Mouse (Mus musculus) granulocyte monocyte progenitor cell, adult 5-6 weeks (primary cell): ENCODE measurements at regions not wholly inside any gene's neighbourhood (a gene's known extent, or its start where the extent isn't known, plus 50 kb on each side); places are given as distances from the start of the nearest gene placed in this dataset.

Experiments used
- ATAC-seq: replicated peaks from 2 replicates; pipeline ENCODE4 v1.8.0; 2016; ENCODE audit warnings: mild to moderate bottlenecking, moderate TSS enrichment, inconsistent platforms; ENCODE audit not compliant: poor library complexity, severe bottlenecking

DNA sequence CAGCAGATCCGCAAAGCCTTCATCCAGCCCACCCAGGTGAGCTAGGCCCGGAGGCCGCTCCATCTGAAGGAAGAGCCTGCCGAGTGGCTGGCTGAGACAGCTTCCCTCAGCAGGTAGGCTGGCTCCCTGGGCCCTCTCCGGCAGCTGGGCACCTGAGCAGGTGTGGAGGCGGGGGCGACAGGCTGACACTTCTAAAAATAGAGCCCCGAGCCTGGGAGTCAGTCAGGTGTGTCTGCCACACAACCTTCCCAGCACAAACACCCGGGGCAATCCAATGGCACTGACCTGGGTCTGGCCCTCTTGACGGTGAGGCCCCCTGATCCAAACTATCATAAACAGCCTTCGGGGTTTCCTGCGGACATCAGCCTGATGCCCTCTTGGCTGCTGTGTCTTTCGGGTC is 58.5 kb downstream of the Zfp36l2 start:
- no peak for ATAC-seq

DNA sequence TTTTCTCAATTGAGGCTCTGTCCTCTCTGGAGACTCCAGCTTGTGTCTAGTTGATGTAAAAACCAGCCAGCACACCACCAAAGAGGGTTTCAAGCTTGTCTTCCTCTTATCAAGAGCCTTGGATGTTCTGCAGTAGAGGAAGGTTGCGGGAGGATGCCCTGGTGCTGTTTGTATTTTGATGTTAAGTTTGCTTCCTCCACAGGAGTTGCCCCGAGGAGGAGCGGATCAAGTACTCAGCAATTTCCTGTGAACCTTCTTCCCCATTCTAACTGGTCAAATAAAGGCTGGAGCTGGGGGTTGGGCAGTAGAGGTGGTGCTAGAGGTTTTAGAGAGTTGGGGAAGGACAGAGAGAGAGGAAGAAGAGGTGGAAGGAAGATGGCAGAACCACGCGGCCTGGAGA is 59.5 kb downstream of the Zfp36l2 start:
- peak; percentile 36 for ATAC-seq

DNA sequence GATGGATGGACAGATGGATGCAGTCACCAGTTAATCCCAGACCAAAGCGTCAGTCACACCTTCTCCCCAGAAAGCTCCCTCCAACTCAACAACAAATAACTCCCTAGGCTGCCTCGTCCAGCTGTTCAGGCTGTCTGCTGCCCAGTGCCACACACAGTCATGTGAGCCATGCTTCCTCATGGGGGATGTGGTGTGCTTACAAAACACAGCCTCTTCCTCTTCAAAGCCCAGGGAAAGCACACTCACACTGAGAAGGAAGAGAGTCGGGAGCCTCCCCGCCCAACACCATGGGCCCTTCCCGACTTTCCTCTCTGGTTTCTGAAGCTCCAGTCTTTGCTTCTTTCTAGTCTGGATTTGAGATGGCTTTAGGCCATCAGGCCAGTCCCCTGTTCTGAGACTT is 61.6 kb downstream of the Zfp36l2 start:
- ATAC-seq, result peak; percentile 80

DNA sequence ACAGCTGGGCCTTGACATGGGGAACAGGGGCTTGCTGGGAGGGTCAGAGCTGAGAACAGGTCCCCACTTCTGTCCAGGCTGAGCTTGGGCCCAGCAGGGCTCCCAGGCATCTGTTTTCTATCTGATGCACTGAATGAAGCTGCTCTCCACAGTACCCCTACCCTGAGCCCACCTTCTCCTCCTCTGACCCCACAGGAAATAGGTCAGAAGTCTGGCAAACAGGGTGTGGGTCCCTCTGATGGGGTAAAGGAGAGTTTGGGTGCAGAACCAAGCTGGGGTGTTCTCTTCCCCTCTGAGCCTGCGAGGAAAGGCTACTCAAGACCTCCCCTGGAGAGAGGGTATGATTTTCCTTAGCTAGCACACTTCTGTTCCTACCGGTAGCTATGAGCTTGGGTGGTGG is 64.6 kb downstream of the Zfp36l2 start:
- ATAC-seq, result no peak

DNA sequence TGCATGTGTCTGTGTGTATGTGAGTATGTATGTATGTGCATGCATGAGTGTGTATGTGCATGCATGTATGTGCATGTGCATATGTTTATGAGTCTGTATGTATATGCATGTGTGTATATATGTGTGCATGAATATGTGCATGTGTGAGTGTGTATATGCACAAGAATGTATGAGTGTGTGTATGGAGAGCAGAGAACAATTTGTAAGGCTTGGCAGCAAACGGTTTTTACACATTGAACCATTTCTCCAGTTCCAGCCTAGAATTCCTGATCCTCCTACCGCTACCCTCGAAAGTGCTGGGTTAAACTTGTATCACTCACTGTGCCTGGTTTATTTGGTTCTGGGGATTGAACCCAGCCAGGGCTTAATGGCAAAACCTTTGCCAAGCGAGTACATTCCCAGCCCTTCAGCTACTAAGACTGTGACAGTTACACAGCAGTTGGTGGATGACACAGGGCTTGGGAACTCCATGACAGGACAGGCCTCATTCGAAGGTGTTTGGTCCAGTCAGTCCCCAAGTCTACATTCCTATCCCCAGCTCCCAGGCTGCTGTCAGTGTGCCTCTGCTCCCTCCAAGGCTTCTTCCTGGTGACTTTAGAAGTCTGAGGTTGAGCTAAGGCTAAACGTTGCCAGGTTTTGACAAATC is 65.1 kb downstream of the Zfp36l2 start:
- ATAC-seq, result no peak

DNA sequence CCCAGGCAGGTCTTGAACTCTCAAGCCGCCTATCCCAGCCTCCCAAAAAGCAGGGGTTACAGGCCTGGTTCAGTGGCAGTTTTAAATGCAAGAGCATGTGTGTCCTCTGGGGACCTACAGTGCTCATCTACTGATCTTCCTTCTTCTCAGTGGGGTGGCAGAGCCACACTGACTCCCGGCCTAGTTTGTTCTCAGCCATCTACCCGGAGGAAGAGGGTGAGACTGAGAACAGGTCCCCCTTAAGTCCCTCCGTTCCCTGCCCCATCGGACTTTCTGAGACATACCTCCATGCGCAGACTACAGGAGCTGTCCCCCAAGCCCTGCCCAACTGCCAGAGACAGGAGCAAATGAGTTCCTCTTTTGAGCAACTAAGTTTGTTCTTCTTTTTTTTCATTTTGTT is 66.5 kb downstream of the Zfp36l2 start:
- ATAC-seq, result peak; percentile 13; the same call in 1 of the 2 replicates

DNA sequence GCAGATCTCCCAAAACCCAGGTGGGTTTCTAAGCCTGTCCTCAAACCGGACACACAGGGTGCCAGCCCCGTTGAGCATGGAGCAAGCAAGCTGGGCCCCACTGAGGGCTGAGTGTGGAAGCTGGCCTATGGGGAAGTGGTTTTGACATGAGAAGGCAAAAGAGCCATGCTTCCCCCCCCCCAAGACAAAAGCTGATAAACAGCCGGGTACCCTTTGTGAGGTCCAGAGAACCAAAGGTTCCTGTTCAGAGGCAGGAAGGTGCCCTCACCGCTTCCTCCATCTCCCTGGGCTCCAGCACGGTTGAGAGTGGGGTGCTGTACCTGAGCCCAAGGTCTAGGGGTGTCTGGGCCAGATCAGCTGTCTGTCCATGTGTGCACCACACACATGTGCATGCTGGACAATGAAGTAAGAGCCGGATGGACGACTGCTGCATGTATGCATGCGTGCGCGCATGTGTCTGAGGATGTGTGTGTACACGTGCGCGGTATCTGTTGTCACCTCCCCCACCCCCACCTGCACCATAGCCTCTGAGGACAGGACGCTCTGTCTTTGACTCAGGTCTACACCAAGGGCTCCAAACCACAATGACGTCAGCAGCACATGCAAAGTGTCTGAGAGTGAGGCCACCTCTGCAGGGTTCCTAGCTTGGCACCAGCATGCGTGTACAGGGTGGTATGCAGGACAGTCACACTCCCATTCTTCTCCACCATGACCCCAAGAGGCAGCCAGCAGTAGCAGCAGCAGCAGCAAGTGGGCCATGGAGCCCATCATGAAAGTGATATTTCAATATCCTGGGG is 68.3 kb downstream of the Zfp36l2 start:
- peak; percentile 38 for ATAC-seq

DNA sequence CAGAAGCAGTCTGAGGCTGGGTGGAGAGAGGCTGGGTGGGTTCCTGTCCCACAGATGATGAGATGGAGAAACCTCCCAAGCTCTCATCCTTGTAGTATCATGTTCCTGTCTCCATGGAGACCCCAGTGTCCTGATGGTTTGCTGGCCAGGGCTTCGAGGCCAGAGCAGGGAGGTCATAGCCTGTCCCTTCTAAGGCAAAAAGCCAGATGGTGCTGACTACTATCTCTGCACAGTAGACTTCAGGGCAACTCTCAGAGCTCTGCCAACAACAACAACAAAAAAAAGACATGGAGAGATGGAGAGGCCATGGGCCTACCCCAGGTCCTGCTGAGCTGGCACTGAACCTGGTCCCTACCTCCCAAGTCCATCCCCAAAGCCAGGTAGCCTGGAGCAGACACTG is 69.0 kb downstream of the Zfp36l2 start:
- no peak for ATAC-seq

DNA sequence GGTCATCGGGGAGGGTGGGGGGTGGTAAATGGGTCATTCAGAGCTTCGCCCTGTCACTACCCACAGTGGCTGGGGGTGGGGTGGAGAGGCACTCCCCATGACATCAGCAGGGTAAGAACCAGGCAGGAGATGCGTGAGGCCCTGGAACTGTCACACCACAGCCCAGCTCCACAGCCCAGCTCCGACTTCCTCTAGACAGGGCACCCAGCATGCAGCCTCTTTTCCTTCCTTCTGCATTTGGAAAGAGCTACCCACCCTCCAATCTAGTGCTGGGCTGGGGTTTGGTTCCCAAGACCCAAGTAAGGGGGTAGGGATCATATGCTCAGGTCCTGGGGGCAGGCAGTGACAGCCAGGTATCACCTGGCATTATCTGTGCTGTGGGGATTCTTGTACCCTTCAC is 69.5 kb downstream of the Zfp36l2 start:
- peak; percentile 24 for ATAC-seq

DNA sequence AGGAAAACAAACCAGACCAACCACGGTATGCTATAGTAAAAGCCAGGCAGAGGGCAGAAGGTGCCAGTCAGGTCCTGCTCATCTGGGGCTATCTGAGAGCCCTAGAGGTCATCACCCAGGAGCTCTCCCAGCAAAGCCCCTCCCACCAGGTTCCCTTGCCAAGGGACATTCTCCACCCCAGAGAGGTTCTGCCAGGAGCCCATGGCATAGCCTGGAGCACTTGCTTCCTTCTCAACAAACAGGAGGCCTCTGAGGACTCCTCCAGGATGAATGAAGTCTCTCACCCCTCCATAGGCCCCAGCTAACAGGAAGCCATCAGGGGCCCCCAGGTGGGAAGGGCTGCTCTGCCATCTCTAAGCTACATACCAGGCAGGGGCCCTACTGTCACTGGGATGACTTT is 70.0 kb downstream of the Zfp36l2 start:
- no peak for ATAC-seq

DNA sequence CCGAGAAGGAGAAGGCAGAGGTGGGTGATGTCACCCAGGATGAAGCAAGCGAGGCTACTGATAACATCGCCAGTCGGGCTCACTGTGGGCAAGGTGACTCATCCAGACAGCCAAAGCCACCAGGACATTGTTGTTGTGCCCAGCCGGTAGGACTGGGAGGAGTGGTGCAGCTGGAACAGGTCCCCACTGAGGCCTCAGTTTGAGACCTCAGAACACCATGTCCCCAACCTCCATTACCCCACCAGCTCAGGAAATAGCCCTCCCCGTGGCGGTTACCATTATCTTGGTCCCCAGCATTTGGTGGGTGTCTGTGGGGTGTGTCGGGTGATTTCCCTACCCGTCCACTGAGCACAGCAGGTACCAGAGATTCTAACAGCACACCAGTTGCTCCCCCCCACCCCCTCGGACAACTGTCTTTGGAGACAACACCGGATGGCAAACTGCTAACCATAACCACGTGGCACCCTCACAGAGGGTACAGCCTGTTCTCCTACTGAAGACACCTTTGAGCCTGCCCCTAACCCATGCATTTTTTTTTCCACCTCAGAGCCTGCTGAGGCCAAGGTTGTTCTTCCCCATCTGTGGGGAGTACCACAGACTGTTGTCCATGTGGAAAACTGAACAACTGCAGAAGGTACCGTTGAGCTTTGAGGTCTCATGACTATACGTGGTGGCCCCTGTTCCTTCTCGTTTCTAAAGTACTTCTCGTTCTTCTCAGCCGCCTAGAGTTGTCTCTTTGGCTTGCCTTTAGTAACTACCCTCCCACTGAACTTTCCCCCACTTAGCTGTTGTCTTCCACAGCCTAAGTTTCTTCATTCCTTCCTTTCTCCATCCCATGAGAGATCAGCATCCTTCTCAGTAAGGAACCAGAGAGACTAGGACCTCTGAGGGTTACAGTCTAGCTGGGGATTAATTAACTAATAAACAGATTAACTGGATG is 71.1 kb downstream of the Zfp36l2 start:
- peak; percentile 49 for ATAC-seq

DNA sequence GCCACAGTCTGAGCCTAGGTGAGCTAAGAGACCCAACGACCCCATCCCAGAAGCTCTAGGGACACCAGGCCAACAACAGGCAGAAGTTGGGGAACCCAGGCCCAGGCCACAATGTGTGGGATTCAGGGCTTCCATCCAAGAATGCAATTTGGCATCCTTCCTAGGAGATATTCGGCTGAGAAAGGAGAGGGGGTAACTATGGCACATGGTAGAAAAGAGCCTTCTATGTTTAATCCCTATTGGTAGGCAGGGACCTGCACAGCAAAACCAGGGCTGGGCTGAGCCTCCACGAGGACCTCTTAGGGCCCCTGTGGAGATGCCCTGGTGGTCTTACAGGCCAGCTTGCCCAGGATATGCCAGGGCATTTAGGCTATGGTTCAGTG is 71.8 kb downstream of the Zfp36l2 start:
- ATAC-seq, result no peak

DNA sequence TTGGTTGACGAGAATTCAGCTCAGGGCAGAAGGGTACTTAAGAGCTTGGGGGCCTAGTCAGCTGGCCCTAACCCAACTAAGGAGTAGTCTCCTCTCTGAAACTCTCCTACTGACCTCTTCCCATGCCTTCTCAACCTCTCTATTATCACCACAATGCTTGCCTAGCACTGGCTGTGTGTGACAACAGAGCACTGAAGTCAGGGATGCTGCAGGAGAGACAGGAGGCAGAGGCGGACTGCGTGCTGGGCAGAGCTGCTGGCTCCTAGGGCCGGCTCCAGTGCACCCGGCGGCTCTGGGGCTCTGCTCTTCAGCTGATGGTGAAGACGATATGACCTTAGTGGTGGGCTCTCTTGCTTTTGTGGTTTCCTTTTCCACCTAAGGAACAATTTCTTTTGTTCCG is 72.6 kb downstream of the Zfp36l2 start:
- ATAC-seq, result no peak

DNA sequence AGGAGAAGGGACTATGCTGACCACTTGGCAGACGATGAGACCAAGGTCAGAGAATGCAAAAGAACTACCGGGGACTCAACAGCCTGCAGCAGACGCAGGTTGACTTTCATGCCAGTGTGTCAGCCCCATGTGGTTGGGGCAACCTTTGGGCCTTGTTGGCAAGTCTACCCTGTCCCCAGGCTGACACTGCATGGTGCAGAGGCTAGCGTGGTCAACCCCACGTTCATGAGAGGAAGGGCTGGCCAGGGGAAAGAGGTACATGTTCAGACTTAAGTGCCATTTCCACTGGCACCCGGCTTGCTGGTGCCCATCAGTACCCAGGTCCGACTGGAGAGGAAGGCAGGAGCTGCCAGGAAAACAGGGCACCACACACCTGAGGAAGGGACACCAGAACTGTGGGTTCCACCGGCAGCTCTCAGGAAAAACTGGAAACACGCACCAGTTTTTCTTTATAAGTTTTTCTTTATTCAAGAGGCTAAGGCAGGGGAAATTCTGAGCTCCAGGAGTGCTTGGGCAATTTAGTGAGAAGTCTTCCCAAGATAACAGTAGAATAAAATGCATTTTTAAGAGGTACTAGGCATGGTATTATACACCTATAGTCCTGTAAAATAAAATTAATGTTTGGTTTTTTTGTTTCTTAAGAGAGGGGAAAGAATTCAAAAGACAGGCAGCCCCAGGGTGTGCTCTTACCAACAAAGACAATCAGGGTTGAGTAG is 73.3 kb downstream of the Zfp36l2 start:
- ATAC-seq, result no peak

DNA sequence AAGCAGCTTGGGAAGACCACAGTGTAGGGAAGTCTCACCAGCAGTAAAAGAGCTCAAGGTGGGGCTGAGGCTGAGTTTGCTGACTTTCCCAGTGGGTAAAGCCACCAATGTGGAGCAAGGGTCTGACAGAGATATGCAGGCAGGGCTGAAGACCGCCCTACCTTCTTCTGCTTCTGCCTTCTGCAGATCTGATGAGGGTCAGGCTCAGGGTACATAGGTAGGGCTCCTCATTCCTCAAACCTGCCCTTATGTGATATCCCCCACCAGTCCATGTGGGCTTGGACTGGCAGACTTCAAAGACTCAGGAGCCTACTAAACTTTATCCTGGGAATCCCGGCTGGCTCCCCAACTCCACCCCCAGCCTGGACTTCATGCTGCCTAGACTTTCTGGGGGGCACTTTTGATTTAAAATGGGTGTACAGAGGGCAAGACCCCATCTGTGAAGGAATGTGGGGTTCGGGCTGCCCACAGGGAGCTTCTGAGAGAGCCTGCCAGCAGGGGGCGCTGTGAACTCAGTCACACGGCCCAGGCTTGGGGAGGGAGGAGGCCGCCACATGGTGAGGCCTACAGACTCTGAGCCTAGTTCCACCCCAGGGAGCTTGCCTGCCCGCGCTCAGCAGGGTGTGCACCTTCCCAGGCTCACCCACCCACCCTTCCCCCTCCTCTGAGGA is 74.0 kb downstream of the Zfp36l2 start:
- ATAC-seq, result peak; percentile 29

DNA sequence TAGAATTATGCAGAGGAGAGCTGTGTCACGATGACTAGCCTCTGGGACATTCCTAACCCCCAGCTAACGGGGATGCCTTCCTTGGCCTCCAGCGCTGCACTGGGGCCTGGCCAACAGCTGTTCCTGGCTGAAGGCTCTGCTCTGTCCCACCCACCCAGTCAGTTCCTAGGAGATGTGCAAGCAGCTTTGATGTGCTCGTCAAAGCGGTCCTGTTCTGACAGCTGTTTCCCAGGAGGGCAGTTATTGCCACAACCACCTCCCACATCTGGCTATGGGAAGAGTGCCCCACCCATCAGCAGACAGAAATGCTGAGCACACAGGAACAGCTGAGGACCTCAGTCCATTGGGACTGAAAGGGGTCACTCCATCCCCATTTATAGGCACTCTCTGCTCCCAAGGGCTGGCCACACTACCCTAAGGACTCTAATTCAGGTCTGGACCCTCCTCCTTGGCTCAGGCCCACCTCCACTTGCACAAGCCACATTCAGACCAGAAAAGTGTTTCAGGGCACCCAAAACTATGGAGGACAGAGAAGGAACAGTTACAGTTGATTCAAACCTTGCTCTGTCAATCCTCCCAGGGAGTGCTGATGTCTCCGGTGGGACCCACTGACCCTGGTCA is 75.2 kb downstream of the Zfp36l2 start:
- ATAC-seq, result no peak

DNA sequence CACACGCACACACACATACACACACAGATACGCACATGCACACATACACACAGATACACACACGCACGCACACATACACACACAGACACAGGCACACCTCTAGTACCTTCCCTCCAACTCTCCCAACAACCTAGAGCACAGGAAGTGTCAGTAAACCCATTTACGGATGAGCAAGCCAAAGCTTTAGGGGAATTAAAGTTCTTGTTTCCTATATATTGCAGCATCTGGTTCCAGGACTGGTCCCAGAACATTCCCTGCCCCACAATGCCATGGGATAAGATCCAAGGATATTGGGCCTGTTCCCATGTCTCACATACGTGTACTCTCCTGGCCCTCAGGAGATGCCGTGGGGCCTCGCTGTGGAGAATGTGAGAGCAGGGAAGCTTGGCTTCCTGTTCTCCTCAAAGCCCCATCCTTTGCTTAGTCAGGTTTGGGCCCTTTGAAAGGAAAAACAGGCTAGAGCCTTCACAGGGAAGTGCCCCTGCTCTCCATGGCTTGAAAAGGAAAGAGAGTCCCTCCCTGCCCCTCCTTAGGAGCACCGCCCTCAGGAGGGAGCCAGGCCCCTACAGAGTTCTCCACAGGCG is 75.9 kb downstream of the Zfp36l2 start:
- no peak for ATAC-seq

DNA sequence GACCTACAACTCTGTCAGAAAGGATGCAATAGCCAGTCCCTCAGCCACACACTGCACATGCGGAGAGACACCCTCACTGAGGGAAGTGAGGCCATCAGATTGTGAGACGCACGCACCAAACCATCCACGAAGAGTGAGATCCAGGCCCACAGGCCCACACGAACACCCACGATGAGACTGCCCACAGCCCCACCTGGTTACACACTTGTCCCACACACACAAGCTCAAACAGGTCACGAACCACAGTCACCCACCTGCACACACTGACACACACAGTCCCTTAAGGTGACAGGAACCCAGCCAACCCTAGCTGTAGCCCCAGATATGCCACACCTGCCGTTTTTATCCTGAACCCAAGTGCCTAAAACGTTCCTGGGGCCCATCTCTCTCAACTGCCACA is 76.8 kb downstream of the Zfp36l2 start:
- ATAC-seq, result no peak
